Mouse (Mus musculus) CH12.LX (cell line): ENCODE results near the gene Zbtb1.

Source experiments
- CTCF ChIP-seq, 2 experiments: IDR thresholded peaks in 1 of 2; conservative IDR thresholded peaks in 1 of 2; 2 replicates each; pipeline ENCODE4 v1.5.1; 2011 to 2012; ENCODE audit warnings: low read depth in 2 of 2, low read length in 2 of 2, improper control_type of control experiment in 1 of 2, inconsistent platforms in 1 of 2, mild to moderate bottlenecking in 1 of 2, moderate library complexity in 1 of 2
- KAT2A ChIP-seq: IDR thresholded peaks from 2 replicates; pipeline ENCODE4 v1.6.1; 2012; ENCODE audit warnings: low read length, improper control_type of control experiment, inconsistent platforms; ENCODE audit not compliant: insufficient replicate concordance
- MEF2A ChIP-seq: IDR thresholded peaks from 2 replicates; pipeline ENCODE4 v1.6.1; 2014; ENCODE audit warnings: low read depth, mild to moderate bottlenecking, inconsistent platforms, low read length, improper control_type of control experiment, borderline replicate concordance
- POLR2A ChIP-seq: IDR thresholded peaks from 2 replicates; pipeline ENCODE4 v1.6.1; 2011; ENCODE audit warnings: low read depth, mild to moderate bottlenecking, improper control_type of control experiment, low read length
- ZNF384 ChIP-seq: IDR thresholded peaks from 2 replicates; pipeline ENCODE4 v1.6.1; 2012; ENCODE audit warnings: low read depth, low read length, improper control_type of control experiment, inconsistent platforms

GRCm38 (mm10) chr12:76430879-76431406, 60.9 kb downstream of the Zbtb1 start:
- TF ChIP-seq KAT2A (no peak), POLR2A (no peak), MEF2A (no peak), ZNF384 (no peak), CTCF (conservative IDR thresholded peaks at IDR 0.05 in 1 of 2, IDR thresholded peaks at IDR 0.05 in 1 of 2; ENCODE audit: low read depth in 2 of 2, low read length in 2 of 2) (no peak)
